Mouse (Mus musculus) limb, embryonic 12.5 days (tissue): ENCODE measurements around the gene Foxn3. TPM values are rescaled to one million over a fixed set of nuclear protein-coding genes. Genes with fewer than 3 reads are reported as not detected.
A peak's percentile ranks its signal among the peaks of the same experiment; 100 is the strongest.

Experiments
- ATAC-seq: fragments of 200-750 bp; cut with Nextera tagmentation; 2 replicates; pipeline ENCODE4 v1.8.0; 2017; ENCODE audit warnings: low read depth, moderate TSS enrichment; ENCODE audit not compliant: insufficient number of reproducible peaks, insufficient read depth, low FRiP score, low TSS enrichment
- H3K27ac ChIP-seq: fragments of 300-500 bp; sonication (generic); 2 replicates; pipeline ENCODE4 v1.5.1; 2016; ENCODE audit warnings: mild to moderate bottlenecking, moderate library complexity
- H3K27me3 ChIP-seq: fragments of 300-500 bp; sonication (generic); 2 replicates; pipeline ENCODE4 v1.6.1; 2016; ENCODE audit warnings: mild to moderate bottlenecking, moderate library complexity
- H3K36me3 ChIP-seq: fragments of 300-500 bp; sonication (generic); 2 replicates; pipeline ENCODE4 v1.6.1; 2016; ENCODE audit warnings: mild to moderate bottlenecking, moderate library complexity
- H3K4me1 ChIP-seq: fragments of 300-500 bp; sonication (generic); replicated peaks from 2 replicates; pipeline ENCODE4 v1.6.1; 2016
- H3K4me2 ChIP-seq: fragments of 300-500 bp; sonication (generic); 2 replicates; pipeline ENCODE4 v1.6.1; 2016; ENCODE audit warnings: mild to moderate bottlenecking, moderate library complexity
- H3K4me3 ChIP-seq: fragments of 300-500 bp; sonication (generic); replicated peaks from 2 replicates; pipeline ENCODE4 v1.5.1; 2016; ENCODE audit warnings: mild to moderate bottlenecking
- H3K9ac ChIP-seq: fragments of 300-500 bp; sonication (generic); replicated peaks from 2 replicates; pipeline ENCODE4 v1.6.1; 2016; ENCODE audit warnings: mild to moderate bottlenecking, moderate library complexity
- H3K9me3 ChIP-seq: fragments of 300-500 bp; sonication (generic); 2 replicates; pipeline ENCODE4 v1.6.1; 2016; ENCODE audit warnings: mild to moderate bottlenecking, moderate library complexity
- WGBS: fragments of 180-500 bp; shearing (Covaris S2); methylation state at CpG from one replicate; pipeline ENCODE4 v1.1.7; 2016; 5-methylcytosine and 5-hydroxymethylcytosine counted together
- polyA plus RNA-seq: library from polyadenylated mRNA; unstranded; fragments of >200 nt; fragmentation: Nextera tagmentation; extraction: Ambion mirVana; gene quantifications from 2 replicates; pipeline ENCODE4 v1.2.1, GENCODE M21; 2016

The Foxn3 gene
- polyA plus RNA-seq, 1 experiment from 2014 or later, result 115 TPM

- Histone ChIP-seq H3K4me2 (no peak overlapping the region), H3K9me3 (0 out of 2 replicates have a peak, but pooled peaks cover 3% of the 10 kb centered on the region), H3K36me3 (no peaks in the 10 kb centered on the region), H3K9ac (no peak overlapping the region), H3K4me1 (peaks cover 6% of the 10 kb centered on the region; the same call in 1 of the 2 replicates), H3K27ac (no peak overlapping the region), H3K27me3 (no peaks in the 10 kb centered on the region), H3K4me3 (no peak overlapping the region)
- 89% methylated on average over 15 of the region's 15 CpGs for WGBS
- no peak for ATAC-seq
These were observed 18.9 kb downstream of the Foxn3 start for GRCm38 (mm10) chr12:99544262-99545128.

GRCm38 (mm10) chr12:99543421-99544195 is 19.8 kb downstream of the Foxn3 start:
- no peak for ATAC-seq
- WGBS, result 88% methylated on average over 7 of the region's 7 CpGs
- H3K4me2 ChIP-seq, result no peak overlapping the region

GRCm38 (mm10) chr12:99540201-99540600 is 23.2 kb downstream of the Foxn3 start:
- no peak overlapping the region for H3K27ac ChIP-seq
- no peaks in the 10 kb centered on the region for H3K4me1 ChIP-seq
- 92% methylated on average over 4 of the region's 4 CpGs for WGBS

More at GRCm38 (mm10) chr12:99543421-99544195, 19.8 kb downstream of the Foxn3 start:
- Histone ChIP-seq H3K36me3 (no peaks in the 10 kb centered on the region), H3K4me1 (peaks cover 6% of the 10 kb centered on the region; the same call in 1 of the 2 replicates), H3K27me3 (no peaks in the 10 kb centered on the region), H3K9ac (no peak overlapping the region), H3K27ac (no peak overlapping the region), H3K9me3 (0 out of 2 replicates have a peak, but pooled peaks cover 3% of the 10 kb centered on the region), H3K4me3 (no peak overlapping the region)

GRCm38 (mm10) chr12:99537316-99537715 is 26.1 kb downstream of the Foxn3 start:
- WGBS, result 79% methylated on average over 6 of the region's 6 CpGs
- ATAC-seq, result no peak

More at GRCm38 (mm10) chr12:99540201-99540600, 23.2 kb downstream of the Foxn3 start:
- Histone ChIP-seq H3K36me3 (peaks cover 11% of the 10 kb centered on the region; the same call in 1 of the 2 replicates), H3K9me3 (peaks cover 16% of the 10 kb centered on the region), H3K9ac (no peak overlapping the region), H3K4me2 (no peak overlapping the region), H3K27me3 (no peaks in the 10 kb centered on the region), H3K4me3 (no peak overlapping the region)
- no peak for ATAC-seq

GRCm38 (mm10) chr12:99536426-99536825 is 27.0 kb downstream of the Foxn3 start:
- H3K4me3 ChIP-seq, result no peak overlapping the region
- H3K4me1 ChIP-seq, result no peaks in the 10 kb centered on the region
- WGBS, result 94% methylated on average over 5 of the region's 5 CpGs
- H3K9ac ChIP-seq, result no peak overlapping the region
- H3K27ac ChIP-seq, result no peak overlapping the region
- H3K36me3 ChIP-seq, result peaks cover 29% of the 10 kb centered on the region
- no peak for ATAC-seq
- no peak overlapping the region for H3K4me2 ChIP-seq
- no peaks in the 10 kb centered on the region for H3K27me3 ChIP-seq
- peaks cover 22% of the 10 kb centered on the region for H3K9me3 ChIP-seq

More at GRCm38 (mm10) chr12:99537316-99537715, 26.1 kb downstream of the Foxn3 start:
- Histone ChIP-seq H3K36me3 (peaks cover 29% of the 10 kb centered on the region), H3K4me3 (no peak overlapping the region), H3K27ac (no peak overlapping the region), H3K9ac (no peak overlapping the region), H3K4me1 (no peaks in the 10 kb centered on the region), H3K9me3 (peaks cover 22% of the 10 kb centered on the region), H3K27me3 (no peaks in the 10 kb centered on the region), H3K4me2 (no peak overlapping the region)

GRCm38 (mm10) chr12:99532342-99532741 is 31.0 kb downstream of the Foxn3 start:
- 94% methylated on average over 7 of the region's 7 CpGs for WGBS
- no peak overlapping the region for H3K9ac ChIP-seq
- H3K27ac ChIP-seq, result no peak overlapping the region
- no peaks in the 10 kb centered on the region for H3K27me3 ChIP-seq
- no peak overlapping the region for H3K4me3 ChIP-seq
- no peak overlapping the region for H3K4me2 ChIP-seq
- H3K36me3 ChIP-seq, result peaks cover 29% of the 10 kb centered on the region
- peaks cover 40% of the 10 kb centered on the region for H3K4me1 ChIP-seq
- peaks cover 22% of the 10 kb centered on the region for H3K9me3 ChIP-seq
- ATAC-seq, result no peak

- Histone ChIP-seq H3K36me3 (peaks cover 15% of the 10 kb centered on the region), H3K4me2 (peak overlapping the region; percentile 35), H3K4me1 (peaks cover 53% of the 10 kb centered on the region), H3K4me3 (no peak overlapping the region), H3K27me3 (no peaks in the 10 kb centered on the region), H3K27ac (peak overlapping the region; percentile 84), H3K9me3 (0 out of 2 replicates have a peak, but pooled peaks cover 8% of the 10 kb centered on the region), H3K9ac (no peak overlapping the region)
- ATAC-seq, result no peak
- 18% methylated on average over 17 of the region's 17 CpGs for WGBS
These were observed 33.5 kb downstream of the Foxn3 start for GRCm38 (mm10) chr12:99529687-99530411.

GRCm38 (mm10) chr12:99528958-99529357 is 34.4 kb downstream of the Foxn3 start:
- no peaks in the 10 kb centered on the region for H3K9me3 ChIP-seq
- no peak overlapping the region for H3K9ac ChIP-seq
- no peaks in the 10 kb centered on the region for H3K27me3 ChIP-seq
- no peak; the same call in 1 of the 2 replicates for ATAC-seq
- peaks cover 53% of the 10 kb centered on the region for H3K4me1 ChIP-seq
- no peak overlapping the region for H3K4me3 ChIP-seq
- no peak overlapping the region for H3K4me2 ChIP-seq
- H3K36me3 ChIP-seq, result peaks cover 6% of the 10 kb centered on the region
- no peak overlapping the region for H3K27ac ChIP-seq
- 45% methylated on average over 5 of the region's 5 CpGs for WGBS

GRCm38 (mm10) chr12:99527452-99527851 is 35.9 kb downstream of the Foxn3 start:
- no peak for ATAC-seq
- H3K27me3 ChIP-seq, result no peaks in the 10 kb centered on the region
- H3K27ac ChIP-seq, result no peak overlapping the region
- 50% methylated on average over 6 of the region's 6 CpGs for WGBS
- no peak overlapping the region for H3K4me2 ChIP-seq
- no peak overlapping the region for H3K9ac ChIP-seq
- H3K4me1 ChIP-seq, result peaks cover 53% of the 10 kb centered on the region
- no peaks in the 10 kb centered on the region for H3K9me3 ChIP-seq
- H3K36me3 ChIP-seq, result no peaks in the 10 kb centered on the region; the same call in 1 of the 2 replicates
- no peak overlapping the region for H3K4me3 ChIP-seq

GRCm38 (mm10) chr12:99526571-99527140 is 36.7 kb downstream of the Foxn3 start:
- Histone ChIP-seq H3K36me3 (no peaks in the 10 kb centered on the region; the same call in 1 of the 2 replicates), H3K4me1 (peaks cover 53% of the 10 kb centered on the region), H3K4me2 (no peak overlapping the region), H3K27ac (no peak overlapping the region), H3K9me3 (0 out of 2 replicates have a peak, but pooled peaks cover 5% of the 10 kb centered on the region), H3K27me3 (no peaks in the 10 kb centered on the region), H3K9ac (no peak overlapping the region), H3K4me3 (no peak overlapping the region)
- WGBS, result 38% methylated on average over 9 of the region's 9 CpGs
- no peak for ATAC-seq
